Mouse (Mus musculus): ENCODE data around the gene Lrrk2. TPM values are rescaled to one million over a fixed set of nuclear protein-coding genes. Genes with fewer than 3 reads are reported as not detected.

The Lrrk2 gene
- polyA plus RNA-seq, 1 experiment from 2014 or later, result 6.2 TPM

- H3K27me3 ChIP-seq (ENCODE audit: control insufficient read depth, insufficient read depth, low read length), result no peaks in the 10 kb centered on the region
- no peak overlapping the region for H3K4me3 ChIP-seq (replicated peaks; ENCODE audit: low read length)
- 89% methylated on average over 7 of the region's 7 CpGs for WGBS
- ATAC-seq (ENCODE audit: insufficient read depth, low FRiP score), result no peak
- 0 out of 2 replicates have a peak, but pooled peaks cover 4% of the 10 kb centered on the region for H3K4me1 ChIP-seq (ENCODE audit: control insufficient read depth, insufficient read depth, low read length)
- no peak overlapping the region for H3K27ac ChIP-seq (ENCODE audit: low read length)
- H3K4me2 ChIP-seq (ENCODE audit: low read depth, low read length), result no peak overlapping the region
- H3K36me3 ChIP-seq (ENCODE audit: control insufficient read depth, insufficient read depth, low read length), result no peaks in the 10 kb centered on the region
- no peak overlapping the region for H3K9ac ChIP-seq (ENCODE audit: low read length)
- H3K9me3 ChIP-seq (replicated peaks; ENCODE audit: control insufficient read depth, low read length), result no peaks in the 10 kb centered on the region
These were observed 31.1 kb downstream of the Lrrk2 start for GRCm38 (mm10) chr15:91704091-91704490.

- no peaks in the 10 kb centered on the region for H3K4me1 ChIP-seq (ENCODE audit: control insufficient read depth, insufficient read depth, low read length)
- peak overlapping the region; percentile 32 for H3K4me2 ChIP-seq (ENCODE audit: low read depth, low read length)
- WGBS, result 36% methylated on average over 29 of the region's 29 CpGs
- no peak overlapping the region for H3K27ac ChIP-seq (ENCODE audit: low read length)
- no peaks in the 10 kb centered on the region for H3K36me3 ChIP-seq (ENCODE audit: control insufficient read depth, insufficient read depth, low read length)
- ATAC-seq (ENCODE audit: insufficient read depth, low FRiP score), result no peak
- peak overlapping the region; percentile 21; the same call in 1 of the 2 replicates for H3K4me3 ChIP-seq (replicated peaks; ENCODE audit: low read length)
- no peak overlapping the region for H3K9ac ChIP-seq (ENCODE audit: low read length)
- no peaks in the 10 kb centered on the region for H3K27me3 ChIP-seq (ENCODE audit: control insufficient read depth, insufficient read depth, low read length)
- no peaks in the 10 kb centered on the region for H3K9me3 ChIP-seq (replicated peaks; ENCODE audit: control insufficient read depth, low read length)
These were observed 36.5 kb downstream of the Lrrk2 start for GRCm38 (mm10) chr15:91709207-91710130.

GRCm38 (mm10) chr15:91735216-91735922, 62.4 kb downstream of the Lrrk2 start:
- no peaks in the 10 kb centered on the region for H3K36me3 ChIP-seq (ENCODE audit: control insufficient read depth, insufficient read depth, low read length)
- no peak overlapping the region for H3K27ac ChIP-seq (ENCODE audit: low read length)
- H3K9me3 ChIP-seq (replicated peaks; ENCODE audit: control insufficient read depth, low read length), result no peaks in the 10 kb centered on the region
- H3K4me3 ChIP-seq (replicated peaks; ENCODE audit: low read length), result no peak overlapping the region
- no peaks in the 10 kb centered on the region for H3K4me1 ChIP-seq (ENCODE audit: control insufficient read depth, insufficient read depth, low read length)
- H3K9ac ChIP-seq (ENCODE audit: low read length), result no peak overlapping the region
- WGBS, result 81% methylated on average over 14 of the region's 14 CpGs
- no peaks in the 10 kb centered on the region for H3K27me3 ChIP-seq (ENCODE audit: control insufficient read depth, insufficient read depth, low read length)
- no peak overlapping the region for H3K4me2 ChIP-seq (ENCODE audit: low read depth, low read length)
- no peak for ATAC-seq (ENCODE audit: insufficient read depth, low FRiP score)

GRCm38 (mm10) chr15:91736791-91737533, 64.0 kb downstream of the Lrrk2 start:
- peak; percentile 47; the same call in 1 of the 2 replicates for ATAC-seq (ENCODE audit: insufficient read depth, low FRiP score)
- no peak overlapping the region for H3K4me3 ChIP-seq (replicated peaks; ENCODE audit: low read length)
- no peaks in the 10 kb centered on the region for H3K9me3 ChIP-seq (replicated peaks; ENCODE audit: control insufficient read depth, low read length)
- no peak overlapping the region for H3K4me2 ChIP-seq (ENCODE audit: low read depth, low read length)
- H3K27ac ChIP-seq (ENCODE audit: low read length), result no peak overlapping the region
- H3K27me3 ChIP-seq (ENCODE audit: control insufficient read depth, insufficient read depth, low read length), result no peaks in the 10 kb centered on the region
- H3K36me3 ChIP-seq (ENCODE audit: control insufficient read depth, insufficient read depth, low read length), result no peaks in the 10 kb centered on the region
- no peaks in the 10 kb centered on the region for H3K4me1 ChIP-seq (ENCODE audit: control insufficient read depth, insufficient read depth, low read length)
- WGBS, result 32% methylated on average over 15 of the region's 15 CpGs
- H3K9ac ChIP-seq (ENCODE audit: low read length), result no peak overlapping the region

- ATAC-seq (ENCODE audit: insufficient read depth, low FRiP score), result no peak
- H3K27ac ChIP-seq (ENCODE audit: low read length), result no peak overlapping the region
- H3K9me3 ChIP-seq (replicated peaks; ENCODE audit: control insufficient read depth, low read length), result no peaks in the 10 kb centered on the region
- no peak overlapping the region for H3K4me3 ChIP-seq (replicated peaks; ENCODE audit: low read length)
- no peak overlapping the region for H3K4me2 ChIP-seq (ENCODE audit: low read depth, low read length)
- H3K27me3 ChIP-seq (ENCODE audit: control insufficient read depth, insufficient read depth, low read length), result no peaks in the 10 kb centered on the region
- no peaks in the 10 kb centered on the region for H3K4me1 ChIP-seq (ENCODE audit: control insufficient read depth, insufficient read depth, low read length)
- no peak overlapping the region for H3K9ac ChIP-seq (ENCODE audit: low read length)
- no peaks in the 10 kb centered on the region for H3K36me3 ChIP-seq (ENCODE audit: control insufficient read depth, insufficient read depth, low read length)
- WGBS, result 85% methylated on average over 9 of the region's 9 CpGs
These were observed 65.8 kb downstream of the Lrrk2 start for GRCm38 (mm10) chr15:91738808-91739207.

- WGBS, result 89% methylated on average over 4 of the region's 4 CpGs
These were observed 72.5 kb downstream of the Lrrk2 start for GRCm38 (mm10) chr15:91745501-91745900.

GRCm38 (mm10) chr15:91752111-91752510, 79.1 kb downstream of the Lrrk2 start:
- Histone ChIP-seq H3K27me3 (ENCODE audit: control insufficient read depth, insufficient read depth, low read length) (no peaks in the 10 kb centered on the region), H3K4me1 (ENCODE audit: control insufficient read depth, insufficient read depth, low read length) (no peaks in the 10 kb centered on the region), H3K9ac (ENCODE audit: low read length) (no peak overlapping the region), H3K27ac (ENCODE audit: low read length) (no peak overlapping the region), H3K4me3 (replicated peaks; ENCODE audit: low read length) (no peak overlapping the region), H3K9me3 (replicated peaks; ENCODE audit: control insufficient read depth, low read length) (no peaks in the 10 kb centered on the region), H3K36me3 (ENCODE audit: control insufficient read depth, insufficient read depth, low read length) (no peaks in the 10 kb centered on the region), H3K4me2 (ENCODE audit: low read depth, low read length) (no peak overlapping the region)
- no peak for ATAC-seq (ENCODE audit: insufficient read depth, low FRiP score)
- WGBS, result 65% methylated on average over 12 of the region's 12 CpGs

More at GRCm38 (mm10) chr15:91745501-91745900, 72.5 kb downstream of the Lrrk2 start:
- Histone ChIP-seq H3K27me3 (ENCODE audit: control insufficient read depth, insufficient read depth, low read length) (no peaks in the 10 kb centered on the region), H3K36me3 (ENCODE audit: control insufficient read depth, insufficient read depth, low read length) (no peaks in the 10 kb centered on the region), H3K9ac (ENCODE audit: low read length) (no peak overlapping the region), H3K27ac (ENCODE audit: low read length) (no peak overlapping the region), H3K4me3 (replicated peaks; ENCODE audit: low read length) (no peak overlapping the region), H3K4me1 (ENCODE audit: control insufficient read depth, insufficient read depth, low read length) (no peaks in the 10 kb centered on the region), H3K4me2 (ENCODE audit: low read depth, low read length) (no peak overlapping the region), H3K9me3 (replicated peaks; ENCODE audit: control insufficient read depth, low read length) (no peaks in the 10 kb centered on the region)
- no peak for ATAC-seq (ENCODE audit: insufficient read depth, low FRiP score)

- Histone ChIP-seq H3K9ac (ENCODE audit: low read length) (no peak overlapping the region), H3K36me3 (ENCODE audit: control insufficient read depth, insufficient read depth, low read length) (no peaks in the 10 kb centered on the region), H3K9me3 (replicated peaks; ENCODE audit: control insufficient read depth, low read length) (no peaks in the 10 kb centered on the region), H3K27ac (ENCODE audit: low read length) (no peak overlapping the region), H3K4me2 (ENCODE audit: low read depth, low read length) (peak overlapping the region; percentile 42), H3K4me1 (ENCODE audit: control insufficient read depth, insufficient read depth, low read length) (no peaks in the 10 kb centered on the region), H3K27me3 (ENCODE audit: control insufficient read depth, insufficient read depth, low read length) (no peaks in the 10 kb centered on the region), H3K4me3 (replicated peaks; ENCODE audit: low read length) (no peak overlapping the region; the same call in 1 of the 2 replicates)
- WGBS, result 70% methylated on average over 14 of the region's 14 CpGs
- no peak for ATAC-seq (ENCODE audit: insufficient read depth, low FRiP score)
These were observed 80.6 kb downstream of the Lrrk2 start for GRCm38 (mm10) chr15:91753378-91754080.

Measured in stomach, embryonic 16.5 days (tissue).